Mouse (Mus musculus) heart, embryonic 10.5 days (tissue): ENCODE data around the gene Zscan4c. TPM values are rescaled to one million over a fixed set of nuclear protein-coding genes. Genes with fewer than 3 reads are reported as not detected.
"Not testable (repeated sequence)": the region's sequence is repeated elsewhere in the genome, so short reads cannot be mapped to it uniquely, and the experiment has no call there.

Experiments used
- DNase-seq: peaks from one replicate; pipeline ENCODE4 v3.0.0-alpha.2; 2017; ENCODE audit warnings: low spot score
- H3K27ac ChIP-seq: fragments of 300-500 bp; sonication (generic); 2 replicates; pipeline ENCODE4 v1.5.1; 2016; ENCODE audit warnings: mild to moderate bottlenecking
- H3K27me3 ChIP-seq: fragments of 300-500 bp; sonication (generic); 2 replicates; pipeline ENCODE4 v1.6.1; 2016; ENCODE audit warnings: mild to moderate bottlenecking; ENCODE audit not compliant: poor library complexity, insufficient read depth, severe bottlenecking
- H3K36me3 ChIP-seq: fragments of 300-500 bp; sonication (generic); 2 replicates; pipeline ENCODE4 v1.6.1; 2016; ENCODE audit warnings: mild to moderate bottlenecking, moderate library complexity
- H3K4me1 ChIP-seq: fragments of 300-500 bp; sonication (generic); 2 replicates; pipeline ENCODE4 v1.6.1; 2016; ENCODE audit warnings: mild to moderate bottlenecking
- H3K4me3 ChIP-seq: fragments of 300-500 bp; sonication (generic); 2 replicates; pipeline ENCODE4 v1.5.1; 2016; ENCODE audit warnings: mild to moderate bottlenecking, moderate library complexity
- H3K9me3 ChIP-seq: fragments of 300-500 bp; sonication (generic); 2 replicates; pipeline ENCODE4 v1.6.1; 2016; ENCODE audit warnings: mild to moderate bottlenecking, moderate library complexity
- WGBS: fragments of 180-500 bp; shearing (Covaris S2); methylation state at CpG from one replicate; pipeline ENCODE4 v1.1.7; 2016; 5-methylcytosine and 5-hydroxymethylcytosine counted together
- microRNA-seq: library from miRNA; unstranded; fragments of <30 nt; microRNA quantifications from one replicate; pipeline ENCODE4, GENCODE M21; 2017
- polyA plus RNA-seq: library from polyadenylated mRNA; unstranded; fragments of >200 nt; fragmentation: Nextera tagmentation; extraction: Ambion mirVana; gene quantifications from 2 replicates; pipeline ENCODE4 v1.2.1, GENCODE M21; 2016

The Zscan4c gene
- polyA plus RNA-seq = not detected in 2 replicates

DNA sequence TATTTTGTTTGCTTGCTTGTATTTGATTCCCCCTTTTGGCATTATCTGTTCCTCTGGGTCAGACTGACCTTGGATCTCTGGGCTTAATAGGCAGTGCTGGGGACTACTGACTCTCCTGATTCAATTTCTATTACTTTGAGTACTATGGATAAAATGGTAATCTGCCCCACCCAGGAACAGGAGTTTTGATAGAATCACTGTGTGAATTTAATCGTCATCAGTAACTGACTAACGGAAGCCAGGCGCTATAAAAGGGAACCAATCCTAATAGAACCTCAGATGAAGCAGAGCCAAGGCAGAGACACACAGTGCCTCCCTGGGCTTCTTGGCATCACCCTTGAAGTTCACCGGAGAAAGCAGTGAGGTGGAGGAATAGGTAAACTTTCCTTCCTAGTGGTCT is at the start of gene Zscan4c:
Gene Zscan4c (plus strand): TSS at position 301 of the 400 bp plus-strand sequence.
- H3K27me3 ChIP-seq, H3K36me3 ChIP-seq, H3K27ac ChIP-seq, H3K4me3 ChIP-seq, H3K9me3 ChIP-seq, H3K4me1 ChIP-seq, DNase-seq: not testable (repeated sequence)
- 85% methylated on average over 4 of the region's 4 CpGs for WGBS

Small RNA genes lying within 50 kb of the gene (microRNA-seq; reads per million reads assigned to microRNA genes)
- gene Mir297-1 = not detected

Other genes with a start within 250 kb of the Zscan4c start
- gene Zscan4b, start 100.7 kb upstream of the Zscan4c start, polyA plus RNA-seq = not detected in 2 replicates
- gene Zscan4-ps1, start 63.9 kb downstream of the Zscan4c start, polyA plus RNA-seq = not detected in 2 replicates
- gene Zscan4d, start 160.4 kb downstream of the Zscan4c start, polyA plus RNA-seq = not detected in 2 replicates